Mouse (Mus musculus) embryonic fibroblast, embryonic 13.5 days (primary cell): ENCODE measurements at regions not wholly inside any gene's neighbourhood (a gene's known extent, or its start where the extent isn't known, plus 50 kb on each side); places are given as distances from the start of the nearest gene placed in this dataset.

Experiments
- CTCF ChIP-seq: IDR thresholded peaks from 2 replicates; pipeline ENCODE4 v1.5.1; 2011; ENCODE audit warnings: mild to moderate bottlenecking, control low read depth, low read length, moderate library complexity, borderline replicate concordance; ENCODE audit not compliant: insufficient read depth
- POLR2A ChIP-seq: IDR thresholded peaks from 2 replicates; pipeline ENCODE4 v1.6.1; 2011; ENCODE audit warnings: low read depth, mild to moderate bottlenecking, control low read depth, low read length, moderate library complexity

- TF ChIP-seq POLR2A: no peak
- TF ChIP-seq CTCF: no peak
Measured at GRCm38 (mm10) chr12:26774016-26774415, 305.0 kb downstream of the Cmpk2 start.
